In the genomic region with DNA sequence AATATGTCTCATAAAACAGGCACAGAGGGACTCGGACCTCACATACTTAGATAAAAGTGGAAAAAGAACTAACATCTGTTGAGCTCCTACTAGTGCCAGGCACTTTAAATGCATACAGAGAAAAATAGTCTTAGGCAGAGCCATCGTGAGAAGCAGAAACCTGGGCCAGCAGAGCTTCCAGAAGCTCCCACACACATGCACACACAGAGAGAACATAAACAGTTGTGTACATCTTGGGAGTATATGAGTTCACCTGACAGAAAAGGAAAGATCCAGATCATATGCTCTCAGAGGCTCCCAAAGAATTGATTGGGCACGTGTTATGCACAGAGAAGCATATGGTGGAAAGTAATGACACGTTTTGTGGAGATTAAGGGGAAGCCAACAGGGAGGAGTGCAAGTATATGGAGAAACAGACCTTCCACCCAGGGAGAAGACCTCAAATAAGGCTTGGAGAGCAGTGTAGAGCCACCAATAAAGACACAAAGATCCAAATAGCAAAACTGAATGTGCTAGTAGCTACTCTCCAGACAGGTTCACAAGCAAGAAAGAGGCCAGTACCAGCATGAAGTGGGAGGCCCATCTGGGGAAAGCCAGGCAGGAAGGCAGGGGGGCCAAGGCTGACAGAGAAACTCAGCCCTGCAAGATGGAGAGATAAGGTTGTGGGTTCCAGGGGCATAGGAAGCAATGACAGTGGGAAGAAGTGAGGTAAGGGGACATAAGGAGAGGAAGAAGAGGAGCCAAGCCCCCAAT, we compare ENCODE assay signal across 8 mouse cellular contexts. TPM values are rescaled to one million over a fixed set of nuclear protein-coding genes. Genes with fewer than 3 reads are reported as not detected.
A peak's percentile ranks its signal among the peaks of the same experiment; 100 is the strongest.
DNase-seq lines count a peak whose midpoint lies in the region; ATAC-seq and TF ChIP-seq lines count a peak whose summit lies in the region.

No protein-coding gene starts in this region.

- peak; percentile 11 for DNase-seq in lung, postnatal 0 days (ENCODE audit: low spot score)
- DNase-seq in lung, adult 18-20 months = no peak
- DNase-seq in telencephalon, adult 2 months (ENCODE audit: low read depth, low spot score) = peak; percentile 58
- DNase-seq in testis, postnatal 14 days (ENCODE audit: low spot score) = no peak

- H3K27ac ChIP-seq in lung, postnatal 0 days (ENCODE audit: low read length) = no peak overlapping the region
- no peak overlapping the region for H3K27ac ChIP-seq in brown adipose tissue, adult 24 weeks (replicated peaks; ENCODE audit: low read depth, low read length)
- no peak overlapping the region for H3K27ac ChIP-seq in heart, embryonic 15.5 days
- H3K27ac ChIP-seq in liver, embryonic 12.5 days = peak overlapping the region; percentile 95

- no peaks in the 10 kb centered on the region for H3K9me3 ChIP-seq in lung, postnatal 0 days (ENCODE audit: low read length)
- no peaks in the 10 kb centered on the region for H3K9me3 ChIP-seq in heart, embryonic 15.5 days (replicated peaks)
- no peaks in the 10 kb centered on the region for H3K9me3 ChIP-seq in liver, embryonic 12.5 days (replicated peaks)

- peak overlapping the region; percentile 78; the same call in 1 of the 2 replicates for H3K9ac ChIP-seq in lung, postnatal 0 days (replicated peaks; ENCODE audit: low read depth)
- H3K9ac ChIP-seq in heart, embryonic 15.5 days = 0 out of 2 replicates have a peak overlapping the region, but pooled peaks have one; percentile 77
- H3K9ac ChIP-seq in liver, embryonic 12.5 days = peak overlapping the region; percentile 99

- H3K4me3 ChIP-seq in lung, postnatal 0 days (ENCODE audit: low read depth, low read length) = peak overlapping the region; percentile 89
- 0 out of 2 replicates have a peak overlapping the region, but pooled peaks have one; percentile 92 for H3K4me3 ChIP-seq in brown adipose tissue, adult 24 weeks (ENCODE audit: insufficient read depth, low read depth, low read length)
- peak overlapping the region; percentile 81 for H3K4me3 ChIP-seq in heart, embryonic 15.5 days
- H3K4me3 ChIP-seq in liver, embryonic 12.5 days = peak overlapping the region; percentile 98

- no peak for ATAC-seq in lung, postnatal 0 days
- ATAC-seq in heart, embryonic 15.5 days (replicated peaks; ENCODE audit: insufficient number of reproducible peaks, insufficient read depth, low FRiP score, low read depth) = no peak
- no peak for ATAC-seq in liver, embryonic 12.5 days
- ATAC-seq in megakaryocyte progenitor cell, adult 5-6 weeks (replicated peaks; ENCODE audit: poor library complexity) = no peak; the same call in 1 of the 2 replicates

- no peak for TF ChIP-seq EP300 in lung, postnatal 0 days (IDR thresholded peaks at IDR 0.05)

- H3K27me3 ChIP-seq in lung, postnatal 0 days (replicated peaks; ENCODE audit: insufficient read depth, low read length) = no peaks in the 10 kb centered on the region
- H3K27me3 ChIP-seq in heart, embryonic 15.5 days = no peaks in the 10 kb centered on the region
- H3K27me3 ChIP-seq in liver, embryonic 12.5 days (replicated peaks) = no peaks in the 10 kb centered on the region

- no peaks in the 10 kb centered on the region for H3K36me3 ChIP-seq in lung, postnatal 0 days (ENCODE audit: insufficient read depth, low read length)
- no peaks in the 10 kb centered on the region for H3K36me3 ChIP-seq in heart, embryonic 15.5 days
- H3K36me3 ChIP-seq in liver, embryonic 12.5 days = peaks cover 36% of the 10 kb centered on the region

- 37% methylated on average over 4 of the region's 4 CpGs for WGBS in lung, postnatal 0 days
- WGBS in heart, embryonic 15.5 days = 35% methylated on average over 4 of the region's 4 CpGs
- WGBS in liver, embryonic 12.5 days (ENCODE audit: insufficient replicate concordance) = 9% methylated on average over 4 of the region's 4 CpGs

- peak overlapping the region; percentile 64 for H3K4me2 ChIP-seq in lung, postnatal 0 days (replicated peaks; ENCODE audit: low read depth, low read length)
- peak overlapping the region; percentile 85 for H3K4me2 ChIP-seq in heart, embryonic 15.5 days
- H3K4me2 ChIP-seq in liver, embryonic 12.5 days = peak overlapping the region; percentile 80

- peaks cover 2% of the 10 kb centered on the region; the same call in 1 of the 2 replicates for H3K4me1 ChIP-seq in lung, postnatal 0 days (ENCODE audit: insufficient read depth, low read depth, low read length)
- peaks cover 5% of the 10 kb centered on the region; the same call in 1 of the 2 replicates for H3K4me1 ChIP-seq in brown adipose tissue, adult 24 weeks (ENCODE audit: control insufficient read depth, insufficient read depth, insufficient read length, low read length)
- H3K4me1 ChIP-seq in heart, embryonic 15.5 days (replicated peaks) = peaks cover 13% of the 10 kb centered on the region
- H3K4me1 ChIP-seq in liver, embryonic 12.5 days = peaks cover 52% of the 10 kb centered on the region

- TF ChIP-seq CTCF in lung, postnatal 0 days (IDR thresholded peaks at IDR 0.05) = 0 out of 2 replicates have a peak, but pooled peaks have one; percentile 6

RNA-seq across cellular contexts. Expression of gene Ell2, which starts 2.6 kb away (rescaled TPM):
- 6.1 and 7.0 TPM in 2 replicates for polyA plus RNA-seq in lung, postnatal 0 days (2015; fragmentation: Nextera tagmentation; extraction: Ambion mirVana)
- 30.5 and 35.9 TPM in 2 replicates for polyA plus RNA-seq in brown adipose tissue, adult 24 weeks (2012; ENCODE audit: insufficient read depth, insufficient read length, missing spikeins)
- 4.6 and 6.2 TPM in 2 replicates for polyA plus RNA-seq in heart, embryonic 15.5 days (2015; fragmentation: Nextera tagmentation; extraction: Ambion mirVana)
- 59.6 and 66.2 TPM in 2 replicates for polyA plus RNA-seq in liver, embryonic 12.5 days (2016; fragmentation: Nextera tagmentation; extraction: Ambion mirVana)
- total RNA-seq in megakaryocyte progenitor cell, adult 5-6 weeks (2015) = 10.6 and 13.6 TPM in 2 replicates
- 6.8 and 11.8 TPM in 2 replicates for total RNA-seq in megakaryocyte progenitor cell, adult 5-6 weeks (2017)

Comparison
In these comparisons a context has a peak if more than half of its experiments do, and no peak if none do; other contexts are left out.
1. DNase-seq: peak in lung, postnatal 0 days (single experiment) and telencephalon, adult 2 months (single experiment); none in lung, adult 18-20 months (0 of 2) and testis, postnatal 14 days (single experiment).
2. Peak in every context shown above with its lines, with median percentiles within 50 percentile points of each other: H3K4me2 ChIP-seq, H3K4me3 ChIP-seq and H3K9ac ChIP-seq.